Mouse (Mus musculus): ENCODE data around the gene Ctnnbl1. TPM values are rescaled to one million over a fixed set of nuclear protein-coding genes. Genes with fewer than 3 reads are reported as not detected.

The Ctnnbl1 gene
- polyA plus RNA-seq (2016; fragmentation: Nextera tagmentation; extraction: Ambion mirVana) = 82.3 and 83.7 TPM in 2 replicates

DNA sequence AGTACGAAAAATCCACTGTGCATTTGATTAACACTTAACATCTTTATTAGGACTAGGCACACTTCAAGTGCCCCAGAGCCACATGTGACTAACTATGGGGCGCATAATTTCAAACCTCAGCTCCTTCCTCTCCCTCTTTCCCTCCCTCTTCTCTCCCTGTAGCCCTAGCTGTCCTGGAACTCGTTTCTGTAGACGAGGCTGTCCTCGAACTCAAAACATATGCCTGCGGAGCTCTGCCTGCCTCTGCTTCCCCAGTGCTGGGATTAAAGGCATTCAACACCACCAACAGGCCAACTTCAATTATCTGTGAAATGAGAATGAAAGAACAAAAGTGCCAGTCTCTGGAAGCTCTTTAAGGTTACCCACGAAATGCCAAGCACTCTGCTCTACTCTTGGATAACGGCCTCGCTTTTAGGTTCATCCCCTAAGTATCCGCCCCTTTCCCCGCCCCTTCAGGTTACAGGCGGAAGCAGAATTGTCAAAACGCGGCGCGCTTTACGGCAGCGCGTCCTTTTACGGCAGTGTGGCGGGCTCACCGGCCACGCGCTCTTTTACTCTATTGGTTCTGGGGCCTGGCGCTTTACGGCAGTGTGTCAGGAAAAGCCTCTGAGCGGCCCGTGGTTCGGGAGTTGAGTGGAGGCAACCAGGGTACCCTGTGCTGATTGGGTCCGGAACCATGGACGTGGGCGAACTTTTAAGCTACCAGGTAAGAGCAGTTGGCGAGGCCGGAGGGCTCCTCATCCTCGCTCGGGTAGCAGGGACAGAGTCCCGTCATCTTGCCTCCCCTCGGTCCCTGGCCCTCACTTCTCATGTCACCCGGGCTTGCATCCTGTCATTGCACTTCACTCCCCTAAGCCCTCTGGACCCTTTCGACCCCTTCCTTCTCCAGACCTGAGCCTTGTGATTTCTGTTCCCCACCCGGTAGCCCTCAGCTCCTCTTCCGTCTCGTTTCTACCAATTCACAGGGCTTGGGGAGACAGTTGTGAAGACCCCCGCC is at the start of gene Ctnnbl1:
Gene Ctnnbl1, plus strand, starts transcription at position 548 of the 997 bp plus-strand sequence.
- H3K4me2 ChIP-seq (replicated peaks) = peak within 1 kb of the TSS; percentile 88
- H3K36me3 ChIP-seq = no peaks in the 10 kb centered on the region
- 12% methylated on average over 44 of the region's 44 CpGs for WGBS
- 0 out of 2 replicates have a peak within 1 kb of the TSS, but pooled peaks have one; percentile 7 for H3K27ac ChIP-seq
- peak within 1 kb of the TSS; percentile 78 for H3K4me3 ChIP-seq
- ATAC-seq (ENCODE audit: low FRiP score) = peak; percentile 92
- H3K9me3 ChIP-seq (replicated peaks) = no peaks in the 10 kb centered on the region
- peaks cover 5% of the 10 kb centered on the region for H3K4me1 ChIP-seq
- peak within 1 kb of the TSS; percentile 73 for H3K9ac ChIP-seq
- no peaks in the 10 kb centered on the region; the same call in 1 of the 2 replicates for H3K27me3 ChIP-seq

- Histone ChIP-seq H3K36me3 (no peaks in the 10 kb centered on the region), H3K4me1 (peaks cover 17% of the 10 kb centered on the region), H3K4me2 (replicated peaks) (no peak overlapping the region), H3K27ac (no peak overlapping the region), H3K9me3 (replicated peaks) (no peaks in the 10 kb centered on the region), H3K4me3 (no peak overlapping the region), H3K27me3 (no peaks in the 10 kb centered on the region; the same call in 1 of the 2 replicates), H3K9ac (no peak overlapping the region)
- no peak for ATAC-seq (ENCODE audit: low FRiP score)
- WGBS = 80% methylated on average over 3 of the region's 3 CpGs
Measured at GRCm38 (mm10) chr2:157687506-157687905, 49.7 kb upstream of the Ctnnbl1 start.

DNA sequence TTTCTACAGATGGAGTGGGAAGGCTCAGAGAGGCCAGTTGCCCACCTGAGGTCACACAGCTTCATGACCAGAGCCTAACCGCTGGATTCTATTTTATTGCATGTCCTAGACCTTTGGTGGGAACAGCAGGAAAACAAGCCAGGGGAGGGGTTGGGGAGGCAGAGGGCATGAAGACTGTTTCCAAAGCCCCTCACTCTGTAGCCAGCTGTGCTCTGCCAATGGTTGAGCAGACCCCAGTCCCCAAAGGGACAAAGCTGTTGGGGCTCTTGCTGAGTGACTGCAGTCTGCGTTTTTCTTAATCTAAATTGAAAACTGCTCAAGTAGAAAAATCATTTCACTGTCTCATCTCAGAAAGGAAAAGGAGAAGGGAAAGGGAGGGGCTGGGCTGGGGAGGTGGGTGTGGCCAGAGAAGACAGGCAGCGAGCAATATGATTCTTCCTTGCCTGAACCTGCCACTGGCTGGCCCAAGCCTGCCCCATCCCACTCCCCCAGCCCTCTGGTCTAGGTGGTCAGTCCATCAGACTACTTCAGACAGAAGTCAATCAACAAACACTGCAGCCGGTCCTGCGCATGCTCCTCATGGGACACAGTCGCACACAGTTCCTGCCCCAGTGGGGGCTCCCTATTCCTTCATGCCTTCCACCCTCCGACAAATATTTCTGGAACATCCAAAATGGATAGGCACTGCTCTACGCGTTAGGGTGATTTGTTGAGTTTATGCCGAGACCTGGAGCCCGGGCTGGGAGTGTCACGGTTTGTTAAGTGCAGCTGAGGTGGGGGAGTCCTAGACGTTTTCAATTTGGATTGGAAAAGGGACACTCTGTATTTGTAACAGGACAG is 45.7 kb upstream of the Ctnnbl1 start:
- Histone ChIP-seq H3K36me3 (no peaks in the 10 kb centered on the region), H3K9ac (no peak overlapping the region), H3K9me3 (replicated peaks) (no peaks in the 10 kb centered on the region), H3K4me3 (no peak overlapping the region), H3K27me3 (no peaks in the 10 kb centered on the region; the same call in 1 of the 2 replicates), H3K4me1 (peaks cover 29% of the 10 kb centered on the region), H3K4me2 (replicated peaks) (0 out of 2 replicates have a peak overlapping the region, but pooled peaks have one; percentile 6), H3K27ac (peak overlapping the region; percentile 81)
- WGBS = 51% methylated on average over 13 of the region's 13 CpGs
- peak; percentile 52 for ATAC-seq (ENCODE audit: low FRiP score)

- Histone ChIP-seq H3K36me3 (no peaks in the 10 kb centered on the region), H3K4me1 (peaks cover 37% of the 10 kb centered on the region), H3K27me3 (no peaks in the 10 kb centered on the region; the same call in 1 of the 2 replicates), H3K4me2 (replicated peaks) (no peak overlapping the region), H3K4me3 (no peak overlapping the region), H3K9me3 (replicated peaks) (no peaks in the 10 kb centered on the region), H3K9ac (peak overlapping the region; percentile 32; the same call in 1 of the 2 replicates), H3K27ac (peak overlapping the region; percentile 70)
- WGBS = 15% methylated on average over 17 of the region's 17 CpGs
- no peak for ATAC-seq (ENCODE audit: low FRiP score)
Measured at GRCm38 (mm10) chr2:157692365-157692932, 44.8 kb upstream of the Ctnnbl1 start.

- Histone ChIP-seq H3K4me1 (peaks cover 40% of the 10 kb centered on the region), H3K4me3 (no peak overlapping the region), H3K27me3 (no peaks in the 10 kb centered on the region; the same call in 1 of the 2 replicates), H3K9me3 (replicated peaks) (no peaks in the 10 kb centered on the region), H3K4me2 (replicated peaks) (no peak overlapping the region), H3K9ac (no peak overlapping the region), H3K36me3 (no peaks in the 10 kb centered on the region), H3K27ac (no peak overlapping the region)
- no peak for ATAC-seq (ENCODE audit: low FRiP score)
- 87% methylated on average over 3 of the region's 3 CpGs for WGBS
Measured at GRCm38 (mm10) chr2:157693576-157693975, 43.6 kb upstream of the Ctnnbl1 start.

DNA sequence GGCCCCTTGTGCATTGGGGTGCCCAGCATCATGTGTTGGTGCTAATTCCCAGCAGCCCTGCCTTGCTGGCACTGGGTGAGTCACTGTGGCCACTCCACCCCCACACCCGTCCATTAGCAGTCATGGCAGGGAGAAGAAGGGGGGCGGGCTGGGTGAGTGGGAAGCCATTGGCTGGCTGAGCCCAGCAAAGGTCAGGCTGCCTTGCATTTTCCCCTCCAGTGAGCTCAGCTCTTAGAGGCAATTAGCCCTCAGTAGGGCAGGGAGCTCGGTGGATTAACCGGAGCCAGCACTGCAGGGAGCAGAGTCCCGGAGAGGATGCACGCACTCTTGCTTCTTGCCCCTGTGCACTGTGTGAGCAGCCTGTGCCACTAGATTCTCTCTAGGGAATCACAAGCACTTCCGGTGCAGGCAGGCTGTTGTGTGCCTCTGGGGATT is 40.9 kb upstream of the Ctnnbl1 start:
- H3K9ac ChIP-seq = no peak overlapping the region
- peaks cover 44% of the 10 kb centered on the region for H3K4me1 ChIP-seq
- 10% methylated on average over 7 of the region's 7 CpGs for WGBS

GRCm38 (mm10) chr2:157703155-157703554 is 34.0 kb upstream of the Ctnnbl1 start:
- H3K36me3 ChIP-seq = no peaks in the 10 kb centered on the region
- no peak for ATAC-seq (ENCODE audit: low FRiP score)
- peak overlapping the region; percentile 30 for H3K27ac ChIP-seq
- no peak overlapping the region for H3K4me3 ChIP-seq
- H3K4me1 ChIP-seq = peaks cover 57% of the 10 kb centered on the region
- H3K27me3 ChIP-seq = no peaks in the 10 kb centered on the region
- no peak overlapping the region for H3K4me2 ChIP-seq (replicated peaks)
- 18% methylated on average over 8 of the region's 8 CpGs for WGBS
- no peaks in the 10 kb centered on the region for H3K9me3 ChIP-seq (replicated peaks)
- no peak overlapping the region for H3K9ac ChIP-seq

More for the DNA sequence above, 40.9 kb upstream of the Ctnnbl1 start:
- no peak overlapping the region for H3K4me3 ChIP-seq
- H3K4me2 ChIP-seq (replicated peaks) = no peak overlapping the region
- H3K9me3 ChIP-seq (replicated peaks) = no peaks in the 10 kb centered on the region
- peak; percentile 81 for ATAC-seq (ENCODE audit: low FRiP score)
- no peaks in the 10 kb centered on the region; the same call in 1 of the 2 replicates for H3K27me3 ChIP-seq
- peak overlapping the region; percentile 82 for H3K27ac ChIP-seq
- H3K36me3 ChIP-seq = no peaks in the 10 kb centered on the region

- ATAC-seq (ENCODE audit: low FRiP score) = peak; percentile 74
- Histone ChIP-seq H3K9me3 (replicated peaks) (no peaks in the 10 kb centered on the region), H3K27me3 (no peaks in the 10 kb centered on the region), H3K4me3 (no peak overlapping the region), H3K9ac (no peak overlapping the region), H3K4me2 (replicated peaks) (peak overlapping the region; percentile 19; the same call in 1 of the 2 replicates), H3K36me3 (no peaks in the 10 kb centered on the region), H3K27ac (peak overlapping the region; percentile 45), H3K4me1 (peaks cover 52% of the 10 kb centered on the region)
- 18% methylated on average over 28 of the region's 28 CpGs for WGBS
Measured at GRCm38 (mm10) chr2:157704991-157705776, 32.0 kb upstream of the Ctnnbl1 start.

DNA sequence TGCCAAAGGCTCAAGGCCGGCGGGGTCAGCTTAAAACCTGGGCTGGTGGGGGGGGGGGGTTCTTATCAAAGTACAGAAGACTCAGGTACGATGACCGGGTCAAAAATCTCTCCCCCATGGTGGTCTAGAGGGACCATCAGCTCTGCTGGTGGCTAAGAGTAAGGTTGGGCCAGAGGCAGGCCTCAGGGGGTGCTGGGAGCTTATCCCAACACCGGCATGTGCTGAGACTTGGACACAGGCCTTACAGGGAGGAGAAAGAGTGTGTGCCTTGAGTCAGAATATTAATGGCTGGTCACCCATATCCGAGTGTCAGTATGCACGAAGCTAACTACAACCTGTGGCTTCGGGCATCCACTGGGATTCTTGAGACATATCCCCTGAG is 31.4 kb upstream of the Ctnnbl1 start:
- 0 out of 2 replicates have a peak overlapping the region, but pooled peaks have one; percentile 19 for H3K4me2 ChIP-seq (replicated peaks)
- WGBS = 46% methylated on average over 8 of the region's 8 CpGs

GRCm38 (mm10) chr2:157707191-157707923 is 29.8 kb upstream of the Ctnnbl1 start:
- Histone ChIP-seq H3K4me2 (replicated peaks) (no peak overlapping the region), H3K9ac (no peak overlapping the region), H3K36me3 (no peaks in the 10 kb centered on the region), H3K27ac (no peak overlapping the region), H3K4me3 (no peak overlapping the region), H3K4me1 (peaks cover 51% of the 10 kb centered on the region), H3K9me3 (replicated peaks) (no peaks in the 10 kb centered on the region), H3K27me3 (no peaks in the 10 kb centered on the region)
- 56% methylated on average over 11 of the region's 11 CpGs for WGBS
- no peak for ATAC-seq (ENCODE audit: low FRiP score)

More for the DNA sequence above, 31.4 kb upstream of the Ctnnbl1 start:
- H3K36me3 ChIP-seq = no peaks in the 10 kb centered on the region
- no peaks in the 10 kb centered on the region for H3K27me3 ChIP-seq
- peaks cover 52% of the 10 kb centered on the region for H3K4me1 ChIP-seq
- H3K4me3 ChIP-seq = no peak overlapping the region
- H3K9ac ChIP-seq = no peak overlapping the region
- H3K27ac ChIP-seq = peak overlapping the region; percentile 45
- H3K9me3 ChIP-seq (replicated peaks) = no peaks in the 10 kb centered on the region
- ATAC-seq (ENCODE audit: low FRiP score) = peak; percentile 33
